Mouse (Mus musculus) gastrocnemius, postnatal 10 days (tissue): Measurements from ENCODE around the gene B3gnt6. TPM values are rescaled to one million over a fixed set of nuclear protein-coding genes. Genes with fewer than 3 reads are reported as not detected.
A peak's percentile ranks its signal among the peaks of the same experiment; 100 is the strongest.

Source experiments
- DNase-seq: peaks from one replicate; pipeline ENCODE4 v3.0.0; 2021; ENCODE audit warnings: mixed read lengths
- total RNA-seq, 2 experiments: library from RNA; stranded (reverse); gene quantifications; 2 replicates each; pipeline ENCODE4 v1.2.3; 2021

Gene B3gnt6
- total RNA-seq, 2 experiments from 2014 or later: not detected

DNA sequence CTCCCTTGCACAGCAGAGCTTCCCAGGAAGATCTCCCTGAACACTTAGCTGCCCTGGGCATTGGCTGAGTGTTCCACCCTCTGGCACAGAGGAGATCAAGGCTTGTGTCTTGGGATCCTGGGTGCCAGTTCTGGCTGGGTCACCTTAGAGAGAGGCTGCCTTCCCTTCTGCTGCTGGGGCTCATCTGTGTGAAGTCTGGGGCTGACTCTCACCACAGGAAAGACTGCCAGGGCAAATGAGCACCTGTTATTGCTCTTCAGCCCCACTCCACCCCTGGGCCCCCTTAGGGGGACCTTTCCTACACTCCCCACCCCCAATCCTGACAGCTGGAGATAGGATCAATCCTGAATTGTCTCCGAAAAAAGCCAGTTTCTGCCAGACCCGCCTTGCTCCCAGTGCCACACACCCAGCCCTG, 22.2 kb downstream of the B3gnt6 start:
- no peak for DNase-seq

DNA sequence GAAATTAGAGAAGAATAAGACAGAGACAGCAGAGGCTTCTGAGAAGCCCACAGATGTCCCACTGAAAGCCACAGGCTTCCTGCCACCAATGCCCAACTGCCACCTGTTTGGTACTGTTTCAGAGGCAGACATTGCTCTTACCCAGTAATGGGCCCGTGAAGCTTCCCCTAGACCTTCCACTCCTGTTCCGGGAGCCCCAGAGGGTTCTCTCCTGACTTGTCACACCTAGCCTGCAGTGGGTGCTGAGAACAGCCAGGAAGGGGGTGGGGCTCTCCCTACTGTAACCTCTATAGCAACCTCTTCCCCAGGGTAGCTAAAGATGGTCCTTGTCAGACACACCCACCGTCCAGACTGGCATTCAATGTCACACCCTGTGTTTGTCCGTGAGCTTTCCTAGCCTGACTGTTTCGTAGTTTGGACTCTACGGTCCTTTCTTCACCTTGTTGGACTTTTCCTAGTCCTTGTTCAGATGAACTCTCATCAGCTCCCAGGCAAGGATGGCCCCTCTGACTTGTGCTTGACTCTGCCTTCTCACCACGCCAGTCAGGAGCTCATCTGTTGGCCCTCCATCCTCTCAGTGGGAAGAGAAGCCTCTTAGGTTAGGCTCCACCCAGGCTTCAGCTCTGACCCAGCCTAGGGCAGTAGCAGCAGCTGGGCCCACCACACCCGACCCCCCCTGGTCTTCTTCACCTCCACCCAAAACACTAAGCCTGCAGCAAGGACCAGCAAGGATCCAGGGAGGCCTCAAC, 22.8 kb downstream of the B3gnt6 start:
- no peak for DNase-seq

DNA sequence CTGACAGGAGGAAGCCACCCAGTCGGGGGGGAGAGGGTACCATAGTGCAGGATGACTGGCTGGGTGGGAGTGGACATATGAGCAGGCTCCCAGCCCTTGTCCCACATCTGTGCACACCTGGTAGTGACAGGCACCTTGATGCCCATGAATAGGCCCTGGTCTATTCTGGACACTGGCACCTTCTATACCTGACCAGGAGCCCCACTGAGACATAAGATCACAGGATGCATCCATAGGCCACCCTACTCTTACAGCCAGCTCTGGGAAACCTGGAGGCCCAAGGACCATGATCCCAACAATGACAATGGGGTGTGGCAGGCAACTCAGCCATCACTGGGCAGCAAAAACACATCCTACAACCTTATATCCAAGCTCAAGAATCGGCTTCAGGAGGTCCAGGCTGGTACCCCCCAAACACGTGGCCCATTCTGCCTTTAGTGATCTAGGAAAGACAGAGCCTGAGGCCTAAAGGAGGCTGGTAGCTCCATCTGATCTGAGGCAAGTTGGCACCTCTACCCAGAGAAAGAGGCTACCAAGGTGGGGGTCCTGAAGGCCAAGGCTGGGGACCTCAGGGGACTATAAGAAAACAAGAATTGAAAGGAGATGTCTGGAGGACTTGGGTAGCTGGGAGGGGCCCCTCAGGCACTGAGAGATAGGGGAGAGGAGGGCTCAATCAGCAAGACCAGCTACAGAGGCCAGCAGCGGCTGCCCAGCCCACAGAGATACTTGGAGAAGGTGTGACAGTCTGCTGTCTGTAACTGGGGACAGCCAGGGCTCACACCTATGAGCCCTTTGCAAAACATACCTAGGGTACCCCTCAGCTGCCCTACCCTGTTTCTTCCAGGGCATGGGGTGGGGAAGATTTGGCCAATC, 24.2 kb downstream of the B3gnt6 start:
- no peak for DNase-seq

DNA sequence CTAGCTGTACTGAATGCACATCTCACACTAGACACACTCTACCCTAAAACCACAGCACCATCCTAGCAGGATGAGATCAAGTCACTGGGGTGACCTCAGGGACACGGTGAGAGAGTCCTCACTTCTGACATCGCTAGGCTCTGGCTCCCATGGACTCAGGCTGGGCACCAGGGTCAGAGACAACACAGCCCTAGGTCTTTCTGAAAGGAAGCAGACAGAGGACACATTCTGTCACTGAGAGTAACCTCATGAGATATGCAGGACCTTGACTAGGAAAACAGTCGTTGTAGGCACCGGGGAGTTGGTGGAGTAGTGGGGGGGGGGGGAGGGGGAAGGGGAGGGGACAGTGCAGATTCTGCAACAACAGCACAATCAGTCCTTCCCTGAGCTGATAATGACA, 25.9 kb downstream of the B3gnt6 start:
- no peak for DNase-seq

DNA sequence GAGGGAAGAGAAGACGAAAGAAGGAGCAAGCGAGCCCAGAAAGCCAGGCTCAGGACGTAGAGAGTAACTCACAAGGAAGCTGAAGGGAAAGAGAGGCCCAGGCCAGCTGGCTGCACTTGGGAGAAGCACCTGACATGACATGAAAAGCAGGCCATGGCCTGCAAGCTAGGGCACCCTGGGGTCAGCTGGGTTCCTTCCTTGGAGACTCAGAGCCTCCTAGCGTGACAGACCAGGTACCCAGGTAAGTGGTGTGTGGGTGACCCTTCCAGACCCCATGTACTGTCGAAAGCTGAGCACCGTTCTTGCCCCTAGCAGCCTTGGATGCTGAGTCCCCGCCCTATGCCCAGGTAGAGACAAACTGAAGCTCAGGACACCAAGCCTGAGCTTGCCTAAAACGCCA, 26.6 kb downstream of the B3gnt6 start:
- no peak for DNase-seq

DNA sequence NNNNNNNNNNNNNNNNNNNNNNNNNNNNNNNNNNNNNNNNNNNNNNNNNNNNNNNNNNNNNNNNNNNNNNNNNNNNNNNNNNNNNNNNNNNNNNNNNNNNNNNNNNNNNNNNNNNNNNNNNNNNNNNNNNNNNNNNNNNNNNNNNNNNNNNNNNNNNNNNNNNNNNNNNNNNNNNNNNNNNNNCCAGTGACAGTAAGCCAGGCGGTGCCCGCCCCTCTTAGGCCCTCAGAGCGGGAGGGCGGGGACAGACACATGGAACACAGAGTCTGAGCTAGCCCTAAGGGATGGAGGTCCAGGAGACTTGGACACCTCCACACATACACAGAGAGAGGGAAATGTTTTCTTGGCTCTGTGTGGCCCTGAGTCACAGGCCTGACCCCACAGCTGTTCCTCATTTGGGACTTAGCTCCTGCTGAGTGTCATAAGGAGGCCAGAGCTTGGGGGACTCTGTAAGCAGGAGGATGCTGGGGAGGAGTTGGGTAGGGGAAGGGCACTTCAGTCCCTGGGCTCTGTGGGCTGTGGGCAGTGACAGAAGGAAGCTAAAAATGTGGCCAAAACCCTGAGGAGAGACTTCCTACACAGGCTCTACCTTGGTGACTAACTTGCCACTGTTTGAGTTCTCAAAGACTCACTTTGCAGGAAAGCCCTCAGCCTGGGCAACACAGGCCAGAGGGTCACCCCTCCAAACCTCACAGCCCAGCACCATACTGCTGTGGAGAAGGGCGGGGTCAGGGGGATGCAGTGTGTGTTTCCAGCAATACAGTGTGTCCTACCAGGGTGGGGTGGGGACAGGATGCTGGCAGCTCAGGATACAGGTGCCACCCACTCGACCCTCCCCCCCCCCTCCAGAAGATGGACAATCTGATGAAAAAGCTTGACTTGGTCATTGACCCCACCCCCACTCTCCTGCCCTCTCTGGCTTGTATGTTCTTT, 27.9 kb downstream of the B3gnt6 start:
- DNase-seq: peak; percentile 49

DNA sequence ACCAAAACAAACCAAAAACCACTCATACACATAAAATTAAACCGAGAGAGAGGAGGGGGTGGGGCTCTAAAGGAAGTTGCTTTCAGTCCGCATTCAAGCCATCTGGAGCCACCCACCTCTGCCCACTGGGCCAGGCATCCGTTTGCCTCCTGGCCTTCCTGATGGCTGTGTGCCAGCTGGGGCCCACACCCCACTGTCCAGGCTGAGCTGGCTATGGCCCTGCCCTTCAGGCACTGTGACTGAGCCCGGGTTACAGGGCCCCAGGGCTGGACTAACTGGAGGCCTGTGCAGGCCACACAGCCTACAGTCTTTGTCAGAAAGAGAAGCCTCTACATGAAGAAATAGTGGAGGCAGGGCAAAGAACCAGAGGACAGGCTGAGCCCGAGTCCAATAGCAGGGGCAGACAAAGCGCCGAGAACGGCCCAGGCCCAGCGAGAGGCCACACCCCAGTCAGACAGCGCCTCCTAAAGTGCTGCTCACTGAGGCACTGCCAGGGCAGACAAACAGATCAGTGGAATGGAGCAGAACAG, 34.2 kb downstream of the B3gnt6 start:
- DNase-seq: peak; percentile 35

DNA sequence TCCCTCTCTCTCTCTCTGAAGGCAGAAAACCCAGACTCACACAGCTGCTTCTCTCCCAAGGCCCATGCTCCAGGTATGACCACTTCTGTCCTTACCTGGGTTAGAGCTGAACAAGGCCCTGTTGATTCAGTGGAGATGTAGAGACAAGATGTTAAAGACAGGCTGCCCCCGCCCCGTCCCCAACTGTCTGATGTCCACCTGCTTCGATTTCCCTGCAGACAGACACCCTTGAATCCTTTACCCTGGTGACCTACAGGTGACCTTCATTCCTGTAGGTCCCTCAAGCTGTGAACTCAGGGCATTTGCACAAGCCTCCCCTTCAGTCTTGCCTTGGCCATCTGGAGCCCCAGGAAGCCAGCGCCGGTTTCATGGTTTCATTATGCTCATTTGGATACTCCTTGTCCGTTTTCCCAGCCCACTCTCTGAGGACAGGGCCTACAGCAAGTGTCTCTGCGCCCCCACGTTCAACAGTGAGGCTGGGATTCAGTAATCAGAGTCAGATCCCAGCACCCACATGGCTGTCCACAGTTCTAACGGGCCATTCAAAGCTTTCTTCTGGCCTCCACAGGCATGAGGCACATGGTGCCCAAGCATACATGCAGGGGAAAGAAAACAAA, 34.8 kb downstream of the B3gnt6 start:
- DNase-seq: no peak

GRCm38 (mm10) chr7:98163700-98164099, 35.6 kb downstream of the B3gnt6 start:
- peak; percentile 9 for DNase-seq

- no peak for DNase-seq
Measured at GRCm38 (mm10) chr7:98162239-98162638, 37.0 kb downstream of the B3gnt6 start.

DNA sequence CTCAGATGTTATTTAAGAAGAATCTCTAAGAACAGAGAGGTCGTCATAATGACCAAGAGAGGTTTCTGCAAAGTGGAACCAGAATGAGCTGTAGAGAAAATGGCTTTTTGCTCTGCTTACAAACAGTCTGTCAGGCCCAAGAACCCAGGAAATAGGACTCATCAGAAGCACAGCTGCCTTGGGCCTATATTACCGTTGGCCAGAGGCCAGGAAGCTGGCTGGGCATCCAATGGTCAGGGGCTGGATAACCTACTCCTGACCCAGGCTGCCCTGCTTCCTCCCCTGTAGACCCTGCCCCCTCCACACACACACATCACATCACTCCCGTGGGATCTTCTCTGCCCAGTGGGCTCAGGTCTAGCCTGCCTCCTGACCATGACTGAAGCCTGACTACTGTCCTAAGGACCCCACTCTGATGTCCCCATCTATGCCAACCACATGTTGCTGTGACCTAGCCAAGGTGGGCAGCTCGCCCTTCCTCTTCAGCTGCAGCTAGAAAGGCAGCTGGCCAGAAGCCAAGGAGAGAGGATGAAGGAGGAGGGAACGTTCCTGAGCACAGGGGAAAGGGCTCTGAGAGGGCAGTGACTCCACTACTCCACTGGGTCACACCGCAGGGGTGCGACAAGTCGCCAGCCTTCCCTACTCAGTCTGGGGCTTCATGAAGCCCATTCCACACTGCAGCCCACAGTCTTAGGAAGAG, 39.1 kb downstream of the B3gnt6 start:
- DNase-seq: no peak

DNA sequence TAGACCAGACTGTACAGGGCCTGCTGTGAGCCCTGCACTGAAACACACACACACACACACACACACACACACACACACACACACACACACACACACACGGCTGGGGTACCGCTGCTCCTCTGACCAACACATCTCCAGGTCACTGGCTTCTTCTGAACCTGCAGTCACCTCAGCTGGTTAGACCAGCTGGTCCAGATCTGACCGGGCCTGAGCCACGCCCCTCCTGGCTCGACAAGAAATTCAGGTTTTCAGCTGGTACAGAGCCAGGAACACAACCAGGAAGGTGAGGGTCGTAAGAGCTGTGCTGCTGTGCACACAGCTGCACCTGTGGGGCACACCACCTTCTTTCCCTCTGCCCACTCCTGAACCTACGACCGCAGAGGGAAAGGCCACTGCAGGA, 40.8 kb downstream of the B3gnt6 start:
- DNase-seq: no peak

- no peak for DNase-seq
Measured at GRCm38 (mm10) chr7:98157636-98158332, 41.5 kb downstream of the B3gnt6 start.

- DNase-seq: no peak
Measured at GRCm38 (mm10) chr7:98156280-98156665, 43.0 kb downstream of the B3gnt6 start.

DNA sequence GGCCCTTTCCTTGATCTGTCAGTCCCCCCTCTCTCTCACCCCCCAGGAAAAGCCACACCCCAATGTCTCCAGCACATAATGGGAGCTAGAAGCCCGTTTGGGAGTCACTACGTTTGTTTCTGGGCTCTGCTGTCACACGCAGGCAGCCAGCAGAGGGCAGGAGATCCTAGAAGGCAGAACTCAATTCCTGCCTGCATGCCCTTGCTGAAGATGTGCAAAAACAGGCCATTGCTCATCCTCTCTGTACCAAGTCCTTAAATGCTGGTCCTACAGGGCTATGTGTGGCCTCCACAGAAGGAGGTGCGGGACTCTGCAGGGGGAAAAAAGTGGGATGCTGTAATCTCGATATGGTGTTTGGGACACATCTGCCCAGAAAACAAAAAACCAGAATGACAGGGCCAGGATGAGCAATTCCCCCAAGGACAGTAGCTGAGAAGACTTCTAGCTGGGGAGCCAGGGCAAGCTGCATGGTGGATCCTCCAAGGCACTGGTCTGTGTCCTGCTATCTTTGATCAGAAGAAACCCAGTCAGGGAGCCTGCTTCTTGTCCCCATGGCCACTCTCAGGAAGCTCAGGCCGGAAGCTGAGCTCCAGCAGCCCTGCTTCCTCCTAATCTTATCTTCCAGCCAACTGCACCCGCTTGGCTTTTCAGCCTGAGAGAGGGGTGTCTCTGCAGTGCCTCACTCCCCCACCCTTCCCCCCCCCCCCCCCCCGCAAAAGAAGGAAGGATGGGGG, 43.6 kb downstream of the B3gnt6 start:
- DNase-seq: peak; percentile 67

GRCm38 (mm10) chr7:98153892-98154291, 45.4 kb downstream of the B3gnt6 start:
- DNase-seq: no peak

- DNase-seq: no peak
Measured at GRCm38 (mm10) chr7:98153345-98153744, 45.9 kb downstream of the B3gnt6 start.

- no peak for DNase-seq
Measured at GRCm38 (mm10) chr7:98152400-98152799, 46.9 kb downstream of the B3gnt6 start.

GRCm38 (mm10) chr7:98150525-98150924, 48.8 kb downstream of the B3gnt6 start:
- no peak for DNase-seq

DNA sequence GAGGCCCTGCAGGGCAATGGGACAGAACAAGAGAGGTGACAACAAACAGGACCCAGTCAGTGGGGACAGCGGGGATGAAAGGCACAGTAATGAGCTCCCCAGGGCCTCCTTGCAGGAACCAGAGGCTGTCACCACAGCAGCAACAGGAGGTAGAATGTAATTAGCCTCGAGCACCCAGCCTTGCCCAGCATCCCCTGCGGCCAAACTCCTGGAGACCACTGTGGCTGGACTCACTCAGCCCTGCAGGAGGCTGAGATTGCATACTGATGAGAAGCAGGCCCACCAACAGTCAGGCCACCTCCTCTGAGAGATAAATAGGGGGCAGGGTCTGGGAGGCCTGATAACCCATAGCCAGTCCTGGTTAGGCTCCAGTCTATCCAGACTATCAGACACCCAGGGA, 49.5 kb downstream of the B3gnt6 start:
- no peak for DNase-seq
